Mouse (Mus musculus): ENCODE data around the gene Gm37240.

Gm37240 gene

DNA sequence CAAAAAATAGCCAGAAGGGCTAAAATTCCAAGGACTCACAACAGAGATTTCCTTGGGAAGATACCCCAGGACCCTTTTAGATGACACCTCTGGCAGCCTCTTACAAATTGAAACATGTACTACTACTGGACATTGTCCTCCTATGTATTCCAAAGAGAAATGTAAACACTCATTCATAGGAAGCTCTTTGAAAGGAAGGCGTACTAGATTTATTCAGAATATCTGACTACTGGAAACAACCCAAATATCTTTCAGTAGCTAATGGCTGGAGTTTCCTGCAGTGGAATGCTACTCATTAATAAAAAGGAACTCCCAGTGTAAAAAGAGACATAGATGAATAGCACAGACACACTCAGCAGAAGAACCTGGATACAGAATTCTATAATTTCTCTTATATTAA is 1035.5 kb downstream of the Gm37240 start:
- no peak for DNase-seq

DNA sequence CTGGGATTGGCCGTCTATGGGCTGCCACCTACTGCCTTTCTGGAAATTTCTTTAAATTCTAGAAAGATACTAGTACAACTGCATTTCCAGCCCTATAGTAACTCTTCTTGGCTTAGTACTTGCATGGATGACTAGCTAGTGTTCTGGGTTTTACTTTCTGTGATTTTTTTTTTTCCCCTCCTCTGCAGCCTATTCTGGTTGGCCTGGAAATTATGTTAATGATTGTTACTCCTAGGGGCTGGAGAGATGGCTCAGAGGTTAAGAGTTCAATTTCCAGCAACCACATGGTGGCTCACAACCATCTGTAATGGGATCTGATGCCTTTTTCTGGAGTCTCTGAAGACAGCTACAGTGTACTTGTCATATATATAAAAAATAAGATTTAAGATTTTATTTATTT is 1036.9 kb downstream of the Gm37240 start:
- DNase-seq, result no peak

DNA sequence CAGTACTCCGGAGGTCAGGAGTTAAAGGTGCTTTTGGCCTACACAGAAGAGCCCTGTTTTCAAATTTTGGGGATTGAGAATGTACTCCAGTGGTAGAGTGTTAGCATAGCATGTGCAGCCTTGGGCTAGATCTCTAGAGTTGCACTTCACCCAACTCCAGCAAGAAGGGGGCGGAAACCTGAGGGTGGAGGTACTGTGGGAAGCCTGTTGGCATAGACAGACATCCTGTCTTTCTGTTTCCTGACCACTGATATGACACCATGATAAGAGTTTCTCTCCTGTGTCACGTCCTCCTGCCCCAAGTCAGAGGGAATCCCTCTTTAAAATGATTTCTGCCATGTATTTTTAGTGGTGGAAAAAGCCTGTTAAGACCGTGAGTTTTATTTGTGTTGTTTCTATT is 1038.5 kb downstream of the Gm37240 start:
- DNase-seq, result peak; percentile 13

DNA sequence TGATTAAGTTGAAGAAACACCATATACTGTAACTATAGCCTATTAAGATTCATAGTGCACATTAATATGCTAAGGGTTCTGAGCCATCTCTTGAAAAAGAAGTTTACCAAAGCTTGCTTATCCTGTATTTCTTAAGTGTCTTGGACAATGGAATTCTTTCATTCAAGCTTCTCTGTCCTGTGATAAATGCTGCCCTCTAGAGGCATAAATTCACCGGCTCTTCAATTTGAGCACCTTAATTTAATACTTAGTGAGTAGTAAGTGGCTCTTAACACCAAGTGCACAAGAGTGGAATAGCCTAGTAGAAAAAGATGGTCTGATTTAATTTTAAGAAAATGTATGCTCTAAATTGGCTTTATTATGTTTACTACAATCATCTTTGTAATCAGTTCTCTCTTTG is 1043.7 kb downstream of the Gm37240 start:
- peak; percentile 25 for DNase-seq

DNA sequence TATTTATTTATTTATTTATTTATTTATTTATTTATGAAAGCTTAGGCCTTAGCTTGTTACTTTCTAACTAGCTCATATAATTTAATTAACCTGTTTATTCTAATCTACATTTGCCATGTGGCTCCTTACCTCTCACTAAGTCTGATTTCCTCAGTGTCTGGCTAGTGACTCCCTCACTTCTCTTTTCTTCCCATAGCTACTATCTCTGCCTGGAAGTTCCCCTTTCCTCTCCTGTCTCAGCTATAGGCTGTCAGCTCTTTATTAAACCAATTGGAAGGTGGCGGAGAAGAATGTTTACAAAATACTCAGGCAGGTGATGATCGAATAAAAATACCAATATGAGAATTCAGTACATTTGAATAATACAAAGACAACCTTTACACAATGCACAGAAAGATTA is 1044.5 kb downstream of the Gm37240 start:
- DNase-seq, result no peak

DNA sequence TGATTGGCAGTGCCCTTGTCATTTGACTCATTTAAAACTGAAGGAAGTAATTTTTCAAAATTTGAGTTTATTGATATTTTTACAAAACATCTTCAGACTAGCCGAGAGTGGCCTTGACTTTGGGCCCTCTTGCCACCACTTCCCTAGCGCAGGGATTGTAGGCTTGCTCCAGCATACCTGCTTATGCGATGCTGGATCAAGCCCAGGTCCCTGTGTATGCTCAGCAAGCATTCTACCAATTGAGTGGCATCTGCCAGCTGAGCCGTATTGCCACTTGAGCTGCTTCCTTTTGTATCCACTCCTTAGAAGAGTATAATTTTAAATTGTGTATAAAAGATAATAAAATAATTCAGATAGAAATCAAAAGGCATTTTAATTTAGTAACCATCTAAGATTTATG is 1046.0 kb downstream of the Gm37240 start:
- no peak for DNase-seq

DNA sequence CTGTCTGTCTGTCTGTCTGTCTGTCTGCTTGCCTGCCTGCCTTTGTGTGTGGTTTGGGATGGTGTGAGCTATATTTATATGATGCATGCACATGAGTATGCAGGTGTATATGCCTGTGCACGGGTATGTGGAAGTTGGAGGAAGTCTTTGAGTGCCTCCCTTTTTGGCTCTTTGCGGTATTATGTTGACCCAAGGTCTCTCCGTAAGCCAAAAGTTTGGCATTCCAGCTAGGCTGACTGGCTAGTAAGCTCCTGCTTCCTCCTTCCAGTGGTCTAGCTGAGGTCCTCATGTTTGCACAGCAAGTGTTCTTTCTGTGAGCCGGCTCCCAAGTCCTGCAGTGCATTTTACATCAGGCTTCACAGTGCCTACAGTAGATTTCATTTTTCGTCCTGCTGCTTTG is 1047.8 kb downstream of the Gm37240 start:
- no peak for DNase-seq

DNA sequence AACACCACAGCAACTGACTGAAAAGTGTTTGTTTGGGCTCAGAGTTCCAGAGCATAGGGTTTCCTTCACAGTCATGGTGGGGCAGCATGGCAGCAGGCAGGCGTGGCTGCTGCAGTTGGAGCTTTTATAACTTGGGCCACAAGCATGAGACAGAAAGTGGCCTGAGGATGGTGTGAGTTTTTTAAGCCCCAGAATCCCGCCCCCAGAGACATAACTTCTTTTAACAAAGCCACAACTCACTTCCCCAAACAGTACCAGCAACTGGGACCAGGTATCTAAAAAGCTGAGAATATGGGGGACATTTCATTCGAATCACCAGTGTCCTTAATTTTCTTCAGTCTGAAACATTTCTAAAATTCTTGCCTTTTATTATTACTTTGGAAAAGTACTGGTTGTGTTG is 1049.3 kb downstream of the Gm37240 start:
- DNase-seq, result no peak

DNA sequence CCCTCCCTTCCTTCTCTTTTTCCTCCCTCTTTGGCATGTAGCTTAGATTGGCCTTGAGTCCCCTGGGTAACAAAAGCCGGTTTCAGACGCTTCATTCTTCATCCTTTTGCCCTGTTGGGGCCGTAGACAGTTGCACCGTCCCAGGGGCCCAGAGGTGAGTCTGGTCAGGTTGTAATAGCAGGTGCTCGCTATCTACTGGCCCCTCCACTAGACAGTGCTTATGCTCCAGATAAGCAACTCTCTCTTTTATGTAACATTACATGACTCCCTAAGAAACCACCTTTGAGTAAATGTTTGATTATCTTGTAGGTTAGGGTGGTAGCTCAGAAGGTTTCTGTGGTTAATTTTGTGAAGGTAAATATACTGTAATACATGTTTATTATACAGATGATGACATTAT is 1051.3 kb downstream of the Gm37240 start:
- no peak for DNase-seq

DNA sequence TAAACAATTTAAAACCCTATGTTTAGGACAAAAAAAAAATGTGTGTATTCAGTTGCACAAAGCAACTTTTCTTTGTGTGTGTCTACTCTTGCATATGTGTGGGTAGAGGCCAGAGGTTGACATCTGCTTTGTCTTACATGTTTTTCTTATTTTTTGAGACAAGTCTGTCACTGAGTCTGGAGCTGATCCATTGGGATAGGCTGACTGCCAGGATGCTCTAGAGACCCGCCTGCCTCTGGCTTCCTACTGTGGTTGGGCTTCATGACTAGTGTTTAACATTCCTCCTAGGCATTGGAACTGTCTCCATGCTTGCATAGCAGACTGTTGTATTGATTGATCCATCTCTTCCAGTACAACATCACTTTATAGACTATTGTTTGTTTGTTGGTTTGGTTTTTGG is 1058.0 kb downstream of the Gm37240 start:
- no peak for DNase-seq

DNA sequence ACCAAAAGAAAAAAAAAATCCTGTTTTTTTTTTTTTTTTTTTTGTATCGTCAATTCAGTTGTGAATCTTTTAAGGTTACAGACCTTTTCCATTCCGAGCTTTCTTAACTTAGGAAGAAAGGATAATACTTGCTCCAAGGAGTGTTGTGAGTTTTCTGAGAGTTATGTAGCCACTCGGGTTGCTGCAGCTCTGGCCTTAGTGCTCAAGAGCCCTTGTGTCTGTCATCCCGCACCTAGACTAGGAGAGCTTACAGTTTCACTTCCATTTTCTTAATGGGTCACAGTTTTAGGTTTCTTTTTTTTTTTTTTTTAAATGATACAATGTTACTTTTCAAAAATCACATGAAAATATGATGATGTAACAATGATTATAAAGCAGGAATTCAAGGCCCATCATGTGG is 1059.7 kb downstream of the Gm37240 start:
- DNase-seq, result no peak

DNA sequence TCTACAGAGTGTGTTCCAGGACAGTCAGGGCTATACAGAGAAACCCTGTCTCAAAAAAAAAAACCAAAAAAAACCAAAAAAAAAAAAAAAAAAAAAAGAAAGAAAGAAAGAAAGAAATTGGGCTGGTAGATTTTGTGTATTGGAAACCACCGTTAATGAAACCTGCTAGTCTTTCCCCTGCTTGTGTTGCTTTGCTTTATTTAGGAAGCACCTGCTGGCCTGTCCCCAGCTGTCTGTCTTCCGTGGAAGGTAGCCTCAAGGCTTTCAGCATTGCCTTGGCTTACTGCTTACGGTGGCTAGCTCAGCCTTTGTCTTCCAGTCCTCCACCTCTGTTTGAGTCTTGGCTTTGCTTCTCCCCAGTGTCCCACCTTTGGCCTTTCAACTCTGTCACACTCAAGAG is 1060.4 kb downstream of the Gm37240 start:
- DNase-seq, result no peak

DNA sequence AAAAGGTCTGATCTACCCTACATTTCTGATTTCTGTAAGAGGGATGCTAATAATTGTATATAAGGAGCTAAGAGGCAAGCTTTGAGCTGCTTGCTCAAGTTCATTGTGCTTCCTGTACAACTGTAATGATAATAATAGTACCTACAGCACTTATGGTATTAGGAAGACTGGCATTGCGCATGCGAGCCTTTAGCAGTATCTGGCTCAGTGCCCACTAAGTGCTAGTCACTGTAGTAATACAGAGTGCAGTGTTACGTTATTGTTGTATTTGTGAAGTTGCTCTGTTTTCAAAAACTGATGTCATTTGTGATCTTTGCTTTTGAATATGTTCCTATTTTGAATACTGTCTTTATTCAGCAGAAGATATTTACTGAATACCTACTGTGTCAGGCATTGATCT is 1060.9 kb downstream of the Gm37240 start:
- no peak for DNase-seq

DNA sequence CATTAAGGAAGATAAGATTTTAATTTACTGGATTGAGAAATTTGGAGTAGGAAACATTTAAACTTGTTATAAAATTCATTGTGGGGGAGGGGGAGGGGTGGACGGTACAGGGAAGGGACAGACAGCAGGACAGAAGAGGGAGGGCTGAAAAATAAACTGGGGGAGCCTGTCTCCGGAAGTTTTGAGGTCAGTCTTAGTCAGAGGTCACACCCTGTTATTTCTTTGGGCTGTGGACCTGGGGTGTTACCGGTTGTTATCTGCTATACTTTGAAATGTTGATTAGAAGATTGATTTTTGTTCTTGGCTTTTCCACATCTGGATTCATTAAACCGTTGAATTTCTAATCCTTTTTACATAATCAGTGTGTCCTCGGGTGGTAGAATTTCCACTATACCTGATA is 1061.3 kb downstream of the Gm37240 start:
- DNase-seq, result no peak

DNA sequence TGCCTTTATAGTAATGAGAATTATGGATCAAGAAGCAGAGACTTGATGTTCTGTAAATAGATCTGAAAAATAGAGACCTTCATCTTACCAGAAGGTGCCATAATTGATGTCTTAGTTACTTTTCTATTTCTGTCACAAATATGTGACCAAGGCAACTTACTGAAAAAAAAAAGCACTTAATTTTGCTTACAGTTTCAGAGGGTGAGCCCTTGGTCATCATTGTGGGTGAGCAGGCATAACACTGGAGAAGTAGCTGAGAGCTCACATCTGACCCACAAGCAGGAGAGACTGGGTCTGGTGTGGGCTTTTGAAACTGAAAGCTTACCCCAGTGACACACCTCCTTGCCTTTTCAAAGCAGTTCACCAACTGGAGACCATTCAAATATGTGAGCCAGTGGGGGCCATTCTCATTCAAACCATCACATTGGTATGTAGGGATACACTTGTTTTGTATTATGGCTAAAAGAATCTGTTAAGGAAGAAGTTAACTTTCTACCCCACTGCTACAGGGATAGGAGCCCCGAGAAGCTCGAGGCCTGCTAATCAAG is 1066.6 kb downstream of the Gm37240 start:
- DNase-seq, result no peak

DNA sequence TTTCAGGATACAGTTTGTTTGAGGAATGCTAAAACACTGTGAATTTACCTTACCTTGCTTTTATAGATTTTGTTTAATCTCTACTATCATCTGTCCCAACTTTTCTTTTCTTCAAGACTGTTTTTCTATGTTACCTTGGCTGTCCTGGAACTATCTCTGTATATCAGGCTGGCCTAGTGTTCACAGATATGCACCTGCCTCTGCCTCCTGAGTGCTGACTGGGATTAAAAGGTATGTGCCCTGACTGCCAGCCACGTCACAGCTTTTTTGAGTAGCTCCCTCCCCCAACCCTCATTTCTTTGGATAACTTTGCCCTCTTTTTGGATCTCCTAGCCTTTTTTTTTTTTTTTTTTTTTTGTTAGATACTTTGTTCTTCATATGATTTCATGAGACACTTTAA is 1070.4 kb downstream of the Gm37240 start:
- no peak for DNase-seq

DNA sequence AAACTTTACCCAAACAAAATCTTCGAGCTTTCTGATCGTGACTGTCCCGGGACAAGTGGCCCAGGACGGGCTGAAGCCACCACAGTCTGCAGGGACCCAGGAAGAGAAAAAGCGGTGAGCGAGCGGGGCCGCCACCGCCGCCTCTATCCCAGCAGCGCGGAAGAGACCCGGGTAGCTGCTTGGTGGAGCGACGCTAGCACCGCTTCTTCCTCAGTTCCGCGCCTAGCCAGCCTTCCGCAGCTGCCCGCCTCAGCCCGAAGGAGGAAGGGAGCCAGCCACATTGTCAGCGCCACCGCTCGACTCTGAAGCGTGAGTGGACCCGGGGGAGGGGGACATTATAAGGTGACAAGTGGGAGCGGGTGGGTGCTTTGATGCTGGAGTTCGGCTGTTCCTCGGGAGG is 1071.9 kb downstream of the Gm37240 start:
- DNase-seq, result peak; percentile 39

DNA sequence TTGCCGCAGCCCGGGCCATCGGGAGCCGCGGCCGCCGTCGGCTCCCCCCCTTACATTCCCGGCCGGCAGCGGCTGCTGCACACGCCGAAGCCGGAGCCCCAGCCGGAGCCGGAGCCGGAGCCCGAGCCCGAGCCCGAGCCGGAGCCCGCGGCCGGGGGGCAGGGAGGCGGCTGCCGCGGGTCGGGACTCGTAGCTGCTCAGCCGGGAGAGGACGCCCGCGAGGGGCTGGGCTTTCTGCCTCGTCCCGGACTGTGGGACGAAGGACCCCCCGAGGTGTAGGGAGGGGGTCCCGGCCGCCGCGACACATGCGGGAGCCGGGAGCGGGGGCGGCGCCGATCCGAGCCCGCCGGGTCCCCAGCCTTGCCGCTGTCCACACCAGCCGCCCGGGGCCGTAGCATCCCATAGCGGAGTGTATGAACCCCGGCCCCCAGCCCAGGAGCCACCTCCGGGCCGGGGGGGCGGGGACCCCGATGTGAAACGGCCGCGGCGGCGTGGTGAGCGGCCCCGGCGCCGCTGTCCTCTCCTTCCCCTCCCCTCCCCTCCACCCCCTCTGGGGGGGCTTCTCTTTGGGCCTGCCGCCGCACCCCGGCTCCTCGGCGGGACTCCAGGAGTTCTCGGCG is 1072.4 kb downstream of the Gm37240 start, which contains the start of gene Fbxw7:
Gene Fbxw7, plus strand, starts transcription at position 507 of the 620 bp plus-strand sequence.
- no peak for DNase-seq

DNA sequence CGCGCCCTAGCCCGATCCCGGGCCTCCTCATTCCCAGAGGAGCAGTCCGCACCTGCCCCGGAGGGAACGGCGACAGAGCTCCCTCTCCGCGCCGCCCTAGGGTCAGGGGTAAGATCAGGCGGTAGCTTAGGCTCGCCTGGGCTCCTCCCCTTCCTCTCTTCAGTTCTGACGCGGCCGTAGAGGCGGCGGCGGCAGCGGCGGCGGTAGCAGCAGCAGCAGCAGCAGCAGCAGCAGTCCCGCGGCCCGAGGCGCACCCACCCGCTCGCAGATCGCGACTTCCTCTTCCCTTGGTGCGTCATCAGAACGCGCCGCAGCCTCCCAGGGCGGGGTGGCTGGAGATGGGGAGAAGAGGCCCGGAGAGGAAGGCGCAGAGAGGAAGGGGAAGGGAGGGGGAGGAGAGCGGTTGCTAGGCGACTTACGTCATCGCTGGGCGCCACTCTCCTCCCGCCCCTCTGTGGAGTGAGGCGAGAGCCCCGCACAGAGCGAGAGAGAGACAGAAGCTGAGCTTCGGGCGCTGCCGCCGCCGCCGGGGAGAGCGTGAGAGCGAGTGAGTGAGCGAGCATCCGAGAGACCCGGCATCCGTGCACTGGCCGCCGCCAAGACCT is 1073.1 kb downstream of the Gm37240 start:
- peak; percentile 100 for DNase-seq

DNA sequence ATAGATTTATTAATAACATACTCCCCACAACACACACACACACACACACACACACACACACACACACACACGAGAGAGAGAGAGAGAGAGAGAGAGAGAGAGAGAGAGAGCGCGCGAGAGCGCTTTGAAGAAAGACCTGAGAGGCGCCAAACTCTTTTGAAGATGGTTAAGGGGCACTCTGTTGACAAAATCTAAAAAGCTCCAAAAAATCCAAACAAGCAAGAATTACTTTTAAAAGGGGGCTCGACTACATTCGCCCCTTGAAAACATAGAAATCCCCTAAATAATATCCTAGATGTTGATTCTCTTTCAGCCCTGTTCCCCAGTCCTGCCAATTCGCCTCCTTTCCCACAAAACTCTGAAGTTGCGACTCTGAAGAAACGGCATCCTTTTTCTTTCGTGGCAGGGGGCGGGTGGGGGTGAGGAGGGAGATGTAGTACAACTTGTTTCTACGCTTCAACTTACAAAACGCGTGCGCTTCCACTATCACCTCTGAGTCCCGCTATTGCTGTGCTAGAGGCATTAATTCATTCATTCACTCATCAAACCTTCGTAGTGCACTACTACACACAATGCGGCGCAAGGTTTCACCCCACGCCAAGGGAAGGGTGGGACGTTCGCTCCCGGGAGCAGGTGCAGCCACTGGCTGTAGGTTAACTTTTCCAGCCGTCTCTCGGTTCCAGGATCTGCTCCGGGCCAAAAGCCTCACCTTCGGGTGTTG is 1073.7 kb downstream of the Gm37240 start:
- no peak for DNase-seq

DNA sequence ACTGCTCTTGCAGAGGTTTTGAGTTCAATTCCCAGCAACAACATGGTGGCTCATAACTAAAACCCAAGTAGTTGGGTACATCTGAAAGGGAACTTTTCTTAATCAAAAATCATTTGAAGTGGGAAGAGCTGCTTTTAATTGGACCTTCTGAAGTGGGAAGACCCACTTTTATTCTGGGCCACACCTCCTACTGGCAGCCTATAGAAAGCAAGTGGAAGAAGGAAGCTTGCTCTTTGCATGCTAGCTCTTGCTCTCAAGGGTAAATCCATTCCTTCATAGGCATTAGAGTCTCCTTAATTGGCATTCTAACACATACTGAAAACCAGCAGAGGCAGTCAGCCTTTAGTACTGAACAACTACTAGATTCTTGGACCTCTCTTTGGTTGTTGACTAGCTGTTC is 1076.5 kb downstream of the Gm37240 start:
- DNase-seq, result no peak

DNA sequence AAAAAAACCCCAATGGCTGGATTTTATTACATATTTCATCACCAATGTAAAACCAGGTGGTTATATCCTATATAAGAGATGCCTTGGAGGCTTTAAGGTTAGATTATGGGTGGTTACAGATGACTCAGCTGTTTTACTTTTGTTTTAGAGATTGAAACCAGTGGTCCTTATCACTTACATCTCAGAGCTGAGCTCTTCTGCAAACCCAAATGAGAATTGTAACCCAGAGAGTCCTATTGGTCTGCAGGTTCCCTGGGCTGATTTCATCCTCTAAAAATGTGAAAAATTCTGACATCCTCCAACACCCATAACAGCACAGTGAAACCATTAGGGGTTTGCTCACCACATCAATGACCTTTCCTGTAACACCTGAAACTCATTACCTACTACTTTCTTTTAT is 1078.4 kb downstream of the Gm37240 start:
- DNase-seq, result no peak

DNA sequence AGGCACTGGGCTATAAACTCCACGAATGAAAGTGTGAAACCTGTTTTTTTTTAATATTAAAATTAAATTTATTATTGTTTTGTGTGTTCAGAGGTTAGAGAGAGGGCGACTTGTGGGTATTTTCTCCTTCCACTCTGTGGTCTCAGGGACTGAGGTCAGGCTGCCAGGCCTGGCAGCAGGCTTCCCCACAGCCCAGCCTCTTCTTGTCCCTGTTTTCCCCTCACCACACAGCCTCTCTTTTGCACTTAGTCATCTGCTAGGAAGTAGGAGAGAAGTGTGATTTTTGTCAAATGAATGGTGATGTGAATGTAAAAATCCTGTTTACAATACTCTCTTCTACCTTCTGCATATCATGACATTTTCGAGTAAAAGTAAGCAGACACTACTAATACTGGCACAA is 1079.5 kb downstream of the Gm37240 start:
- no peak for DNase-seq

DNA sequence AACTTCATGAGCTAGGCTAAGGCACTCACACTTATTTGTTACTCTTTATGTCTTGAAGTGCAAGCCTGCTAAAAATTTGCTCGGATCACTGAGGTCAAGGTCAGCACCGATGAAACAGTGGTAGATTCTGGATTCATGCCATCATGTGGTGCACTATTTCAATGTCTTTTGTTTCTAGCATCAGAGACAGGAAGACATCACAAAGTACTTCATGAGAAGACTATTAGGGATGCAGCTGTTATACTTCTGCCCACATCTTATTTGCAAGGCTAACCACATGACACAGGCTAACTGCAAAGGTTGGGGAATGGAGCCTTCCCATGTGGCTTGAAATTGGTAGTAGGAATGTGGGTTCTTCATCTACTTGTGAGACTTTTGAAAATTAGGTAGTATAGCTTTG is 1081.1 kb downstream of the Gm37240 start:
- no peak for DNase-seq
